Mouse (Mus musculus) thymus, adult 2 months (tissue): ENCODE results near the gene Grik3. TPM values are rescaled to one million over a fixed set of nuclear protein-coding genes. Genes with fewer than 3 reads are reported as not detected.

ENCODE experiments used
- DNase-seq: peaks from one replicate; pipeline ENCODE4 v3.0.0; 2021
- H3K27ac ChIP-seq: fragments of 200-500 bp; 2 replicates; pipeline ENCODE4 v1.5.1; 2012; ENCODE audit warnings: low read length, control low read depth; ENCODE audit not compliant: control insufficient read depth, insufficient read depth
- H3K27me3 ChIP-seq: fragments of 200-500 bp; 2 replicates; pipeline ENCODE4 v1.6.1; 2012; ENCODE audit warnings: mild to moderate bottlenecking, low read length, moderate library complexity, mixed read lengths; ENCODE audit not compliant: control insufficient read depth, insufficient read depth
- H3K36me3 ChIP-seq: fragments of 200-500 bp; 2 replicates; pipeline ENCODE4 v1.6.1; 2012; ENCODE audit warnings: mild to moderate bottlenecking, low read length, moderate library complexity; ENCODE audit not compliant: control insufficient read depth, insufficient read depth
- H3K4me1 ChIP-seq: fragments of 200-500 bp; replicated peaks from 2 replicates; pipeline ENCODE4 v1.6.1; 2012; ENCODE audit warnings: low read length; ENCODE audit not compliant: control insufficient read depth, insufficient read depth
- H3K4me3 ChIP-seq: fragments of 200-500 bp; 2 replicates; pipeline ENCODE4 v1.5.1; 2012; ENCODE audit warnings: mild to moderate bottlenecking, low read length, control low read depth, moderate library complexity; ENCODE audit not compliant: control insufficient read depth, insufficient read depth
- CTCF ChIP-seq: fragments of 200-500 bp; IDR thresholded peaks from 2 replicates; pipeline ENCODE4 v1.5.1; 2012; ENCODE audit warnings: mild to moderate bottlenecking, control low read depth, low read length, moderate library complexity, borderline replicate concordance; ENCODE audit not compliant: control insufficient read depth, poor library complexity, insufficient read depth; ENCODE audit errors: extremely low read depth
- POLR2A ChIP-seq: fragments of 200-500 bp; IDR thresholded peaks from 2 replicates; pipeline ENCODE4 v1.6.1; 2012; ENCODE audit warnings: mild to moderate bottlenecking, low read length, control low read depth, moderate library complexity; ENCODE audit not compliant: control insufficient read depth, poor library complexity, insufficient read depth; ENCODE audit errors: extremely low read depth
- WGBS: fragments of 180-500 bp; shearing (Covaris S2); methylation state at CpG from one replicate; pipeline ENCODE4 v1.1.7; 2018; 5-methylcytosine and 5-hydroxymethylcytosine counted together
- polyA plus RNA-seq: library from polyadenylated mRNA; depleted of rRNA; stranded (reverse); fragments of >200 nt; gene quantifications from 2 replicates; pipeline ENCODE4 v1.2.3, GENCODE M21; 2012

The Grik3 gene
- polyA plus RNA-seq, 1 experiment: 0.13 TPM

GRCm38 (mm10) chr4:125763056-125763455, 272.6 kb downstream of the Grik3 start:
- WGBS: 74% methylated on average over 5 of the region's 5 CpGs

More at GRCm38 (mm10) chr4:125763056-125763455, 272.6 kb downstream of the Grik3 start:
- Histone ChIP-seq H3K4me1 (no peaks in the 10 kb centered on the region), H3K36me3 (no peaks in the 10 kb centered on the region), H3K4me3 (no peak overlapping the region), H3K27me3 (no peaks in the 10 kb centered on the region), H3K27ac (no peak overlapping the region)
- DNase-seq: no peak
- no peak for TF ChIP-seq POLR2A
- no peak for TF ChIP-seq CTCF
